Mouse (Mus musculus): ENCODE results near the gene Timmdc1.

DNA sequence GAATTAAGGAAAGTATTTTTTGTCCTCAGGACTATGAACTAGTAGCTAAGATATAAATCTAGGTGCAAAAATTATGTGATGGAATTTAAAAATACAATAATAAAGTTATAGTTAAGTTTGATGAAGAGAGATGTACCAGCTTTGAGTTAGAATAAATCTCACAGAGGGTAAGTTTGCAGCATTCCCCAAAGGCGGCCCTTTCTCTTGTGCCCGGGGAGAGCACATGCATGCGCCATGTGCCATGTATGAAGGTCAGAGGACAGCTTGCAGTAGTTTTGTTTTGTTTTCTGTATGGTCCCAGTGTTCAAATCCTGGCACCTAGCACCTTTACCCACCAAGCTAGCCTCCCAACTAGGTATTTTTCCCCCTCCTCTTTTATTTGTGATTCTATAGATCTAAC is 49.0 kb upstream of the Timmdc1 start:
- no peak for TF ChIP-seq CTCF (IDR thresholded peaks at IDR 0.05; ENCODE audit: borderline replicate concordance, control insufficient read depth, extremely low read depth, insufficient read depth, low read length, poor library complexity)
- no peak for TF ChIP-seq POLR2A (IDR thresholded peaks at IDR 0.05; ENCODE audit: control insufficient read depth, extremely low read depth, insufficient read depth, low read length, poor library complexity)

Measured in thymus, adult 2 months (tissue).